Mouse (Mus musculus) spleen, adult 18-20 months (tissue): ENCODE measurements at regions not wholly inside any gene's neighbourhood (a gene's known extent, or its start where the extent isn't known, plus 50 kb on each side); places are given as distances from the start of the nearest gene placed in this dataset.
A peak's percentile ranks its signal among the peaks of the same experiment; 100 is the strongest.
"Not testable (repeated sequence)": the region's sequence is repeated elsewhere in the genome, so short reads cannot be mapped to it uniquely, and the experiment has no call there.

Experiments
- DNase-seq, 2 experiments: peaks; one replicate each; pipeline ENCODE4 v3.0.0; 2022; ENCODE audit warnings: mixed read lengths in 2 of 2

DNA sequence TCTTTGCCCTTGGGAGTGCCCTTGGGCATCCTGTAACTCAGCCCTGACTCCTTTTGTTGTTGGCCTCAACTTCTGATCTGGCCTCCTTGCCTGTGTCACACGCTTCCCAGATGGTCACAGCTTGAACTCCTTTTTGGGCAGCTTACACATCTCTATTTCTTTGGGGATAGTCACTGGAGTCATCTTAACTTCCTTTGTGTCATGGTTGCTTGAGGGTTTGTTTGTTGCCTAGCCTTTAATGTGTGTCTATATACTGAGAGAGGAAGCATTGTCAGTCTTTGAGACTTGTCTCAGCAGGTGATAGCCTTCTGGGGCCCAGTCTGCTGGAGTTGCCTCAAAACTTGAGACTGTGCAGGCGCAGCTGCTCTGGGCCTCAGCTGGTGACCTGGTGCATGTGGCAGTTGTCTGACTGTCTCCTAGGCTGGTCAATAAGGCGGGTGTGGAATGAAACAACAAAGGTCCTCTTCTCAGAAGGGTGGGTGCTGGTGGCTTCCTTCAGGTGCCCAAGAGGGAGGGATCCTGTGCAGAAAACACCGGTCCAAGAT is 157.5 kb downstream of the Tpra1 start:
- no peak for DNase-seq

DNA sequence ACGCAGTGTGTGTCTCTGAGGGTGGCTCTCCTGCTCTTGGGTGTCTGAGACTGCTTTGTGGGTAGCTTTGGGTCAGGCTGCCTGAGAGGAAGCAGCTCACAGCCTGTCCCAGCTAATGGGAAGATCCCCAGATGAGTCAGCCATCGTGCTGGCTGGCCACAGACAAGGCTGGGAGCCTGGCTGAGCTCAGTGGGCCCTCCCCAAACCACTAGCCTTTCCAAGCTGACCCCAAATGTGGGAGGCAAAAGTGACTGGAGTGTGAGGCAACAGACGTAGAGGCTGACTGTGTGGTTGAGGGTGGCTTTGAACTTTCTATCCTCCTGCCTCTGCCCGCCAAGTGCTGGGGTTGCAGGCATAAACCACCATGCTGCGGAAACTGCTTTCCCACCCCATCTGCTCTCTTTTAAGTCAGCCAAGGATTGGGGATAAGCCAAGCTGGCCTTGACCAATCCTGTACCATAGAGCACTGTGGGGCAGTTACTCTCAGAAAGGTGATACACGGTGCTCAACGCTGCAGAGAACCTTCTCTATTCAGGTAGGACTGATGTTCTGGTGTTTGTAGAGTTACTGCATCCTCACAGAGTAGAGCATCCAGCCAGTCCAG is 163.0 kb downstream of the Tpra1 start:
- DNase-seq, result no peak

DNA sequence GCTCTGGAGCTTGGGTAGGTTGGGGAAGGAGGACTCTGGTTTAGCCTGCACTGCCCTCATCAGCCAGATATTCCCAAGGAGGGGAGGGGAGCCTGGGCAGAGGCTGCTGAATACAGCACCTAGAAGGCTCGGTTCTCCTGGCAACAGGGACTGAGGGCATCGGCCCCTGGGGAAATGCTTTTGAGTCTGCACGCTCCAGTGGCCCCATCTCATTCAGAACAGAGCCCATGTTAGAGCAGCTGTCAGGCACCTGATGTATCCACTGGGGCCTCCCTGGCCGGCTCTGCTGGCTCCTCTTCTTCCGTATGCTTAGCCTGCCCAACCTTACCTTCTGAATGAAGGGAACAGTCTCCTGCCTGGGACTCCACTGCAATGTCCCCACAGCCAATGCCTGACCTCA is 164.5 kb downstream of the Tpra1 start:
- no peak for DNase-seq

DNA sequence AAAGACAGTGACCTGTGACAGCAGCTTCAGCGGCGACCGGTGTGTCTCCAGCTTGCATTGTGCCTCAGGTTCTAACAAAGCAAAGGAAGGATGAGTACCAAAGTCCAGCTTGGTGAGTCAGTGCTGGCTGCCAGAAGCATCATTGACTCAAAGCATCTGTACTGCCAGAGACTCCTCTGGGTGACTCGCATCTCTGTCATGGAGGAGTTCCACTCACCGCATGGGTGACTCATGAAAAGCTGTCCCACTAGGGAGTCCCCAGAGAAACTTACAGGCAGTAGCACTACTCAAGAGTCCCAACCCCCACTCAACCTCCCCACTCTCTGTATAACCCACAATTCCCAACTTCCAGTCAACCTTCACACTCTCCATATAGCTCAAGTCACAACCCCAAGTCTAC is 166.2 kb downstream of the Tpra1 start:
- DNase-seq, result no peak

DNA sequence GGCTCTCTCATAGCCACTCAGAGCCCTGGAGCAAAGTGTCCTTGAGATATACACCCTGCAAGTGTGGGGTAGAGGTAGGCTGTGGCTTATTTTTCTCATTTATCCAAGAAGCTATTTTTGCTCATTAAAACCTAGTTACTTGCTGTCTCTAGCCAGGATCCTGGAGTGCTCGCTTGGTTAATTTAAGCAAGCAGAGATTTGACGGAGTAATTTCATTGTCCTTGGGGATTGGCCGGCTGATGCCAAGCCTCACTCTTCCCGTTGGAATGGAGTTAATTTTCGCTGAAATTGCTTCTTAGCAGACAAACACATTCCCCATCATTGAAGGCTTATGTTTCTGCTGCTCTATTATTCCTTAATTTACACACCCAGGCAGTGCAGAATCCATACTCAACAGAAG is 167.1 kb downstream of the Tpra1 start:
- no peak for DNase-seq

DNA sequence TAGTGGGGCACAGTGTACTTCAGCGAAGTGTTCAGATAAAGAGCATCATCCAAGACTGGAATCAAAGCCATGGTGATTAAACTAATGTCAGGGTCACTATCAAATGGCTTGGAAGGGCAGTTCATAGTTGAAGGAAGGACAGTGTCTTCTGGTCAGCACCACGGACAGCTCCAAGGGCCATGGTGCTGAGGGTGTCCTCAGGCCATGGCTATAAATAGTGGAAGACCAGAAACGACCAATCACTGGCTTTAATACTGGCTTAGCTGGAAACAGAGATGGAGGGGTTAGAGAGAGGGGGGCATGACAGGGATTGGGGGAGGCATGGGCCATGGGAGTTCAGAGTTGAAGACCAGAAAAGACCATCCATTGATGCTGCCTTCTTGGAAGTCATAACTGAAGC is 168.0 kb downstream of the Tpra1 start:
- DNase-seq, result peak in 1 of 2 experiments; percentile 27

DNA sequence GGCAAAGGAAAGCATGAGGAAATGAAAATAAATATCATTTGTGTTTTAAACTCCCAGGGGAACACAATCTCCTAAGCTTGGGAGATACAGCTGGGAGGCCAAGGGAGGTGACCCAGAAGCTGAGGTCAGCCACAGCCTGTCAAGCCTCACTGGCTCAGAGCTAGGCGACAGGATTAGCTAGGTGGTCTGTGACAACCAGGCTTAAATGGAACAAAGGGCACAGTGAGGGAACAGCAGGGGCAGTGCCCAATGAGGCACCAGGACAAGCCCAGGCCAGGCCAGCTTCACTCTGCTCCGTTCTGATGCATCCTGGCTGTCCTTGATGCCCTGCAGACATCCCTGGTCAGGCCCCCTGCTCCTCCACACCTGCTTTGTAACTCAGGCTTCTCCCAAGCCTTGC is 169.7 kb downstream of the Tpra1 start:
- no peak for DNase-seq

DNA sequence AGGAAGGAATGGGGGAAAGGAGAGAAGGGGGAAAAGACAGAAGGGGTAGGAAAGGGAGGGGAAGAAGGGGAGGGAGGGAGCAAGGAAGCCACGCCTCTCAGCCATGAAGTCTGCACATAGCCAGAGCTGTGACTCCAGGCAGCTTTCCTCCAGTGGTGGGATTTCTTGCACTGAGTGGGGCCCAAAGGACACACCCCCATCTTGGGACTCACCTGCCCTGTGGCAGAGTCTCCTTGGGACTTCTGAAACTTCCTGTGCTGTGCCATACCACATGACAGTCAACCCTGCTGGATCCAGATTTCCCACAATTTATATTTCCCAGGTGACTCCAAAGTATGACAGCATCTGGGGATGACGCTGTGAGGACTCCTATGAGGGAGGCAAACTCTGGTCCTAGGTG is 170.5 kb downstream of the Tpra1 start:
- no peak for DNase-seq

DNA sequence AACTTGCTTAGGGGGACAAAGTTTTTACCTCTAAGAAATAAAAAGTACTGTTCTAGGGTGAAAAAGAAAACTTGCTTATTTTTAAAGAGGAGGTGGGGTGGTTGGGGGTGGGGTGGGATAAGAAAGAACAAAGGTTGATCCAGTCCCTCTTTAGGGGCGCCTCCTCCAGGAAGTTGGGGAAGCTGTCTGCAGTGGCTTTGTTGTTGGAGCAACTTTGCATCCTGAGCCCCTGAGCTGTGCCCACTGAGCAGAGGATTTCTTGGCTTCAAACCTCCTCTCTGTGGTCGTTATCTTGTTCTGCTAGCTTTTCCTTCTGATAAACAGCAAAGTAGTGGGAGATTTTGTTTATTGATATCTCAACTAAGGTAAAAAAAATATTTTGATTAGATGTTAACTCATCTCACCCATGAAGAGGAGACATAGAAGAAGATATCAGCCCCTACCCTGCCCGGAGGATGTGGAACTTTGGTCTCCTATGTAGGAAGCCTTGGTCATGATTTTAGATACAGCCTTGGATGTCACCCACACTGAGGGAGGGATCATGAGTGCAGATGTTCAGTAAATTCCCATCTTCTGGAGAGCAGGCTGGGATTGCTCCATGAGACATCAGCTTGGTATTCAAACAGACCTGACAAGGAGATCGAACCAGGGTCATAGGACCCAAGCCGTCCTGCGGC is 179.7 kb downstream of the Tpra1 start:
- DNase-seq, result no peak

DNA sequence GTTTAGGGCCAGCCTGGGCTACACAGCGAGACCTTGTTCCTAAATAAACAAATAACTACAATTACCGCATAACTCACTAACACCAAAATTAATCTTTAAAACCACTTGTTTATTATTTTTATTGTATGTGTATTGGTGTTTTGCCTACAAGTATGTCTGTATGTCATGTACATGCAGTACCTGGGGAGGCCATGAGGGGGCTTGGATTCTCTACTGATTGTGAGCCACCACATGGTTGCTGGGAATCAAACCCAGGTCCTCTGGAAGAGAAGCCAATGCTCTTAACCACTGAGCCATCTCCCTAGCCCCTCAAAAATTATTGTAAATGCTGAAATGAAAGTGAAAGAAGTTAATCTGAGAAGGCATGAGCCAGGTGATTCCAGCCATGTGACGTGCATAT is 182.4 kb downstream of the Tpra1 start:
- DNase-seq, result peak in 1 of 2 experiments; percentile 18

DNA sequence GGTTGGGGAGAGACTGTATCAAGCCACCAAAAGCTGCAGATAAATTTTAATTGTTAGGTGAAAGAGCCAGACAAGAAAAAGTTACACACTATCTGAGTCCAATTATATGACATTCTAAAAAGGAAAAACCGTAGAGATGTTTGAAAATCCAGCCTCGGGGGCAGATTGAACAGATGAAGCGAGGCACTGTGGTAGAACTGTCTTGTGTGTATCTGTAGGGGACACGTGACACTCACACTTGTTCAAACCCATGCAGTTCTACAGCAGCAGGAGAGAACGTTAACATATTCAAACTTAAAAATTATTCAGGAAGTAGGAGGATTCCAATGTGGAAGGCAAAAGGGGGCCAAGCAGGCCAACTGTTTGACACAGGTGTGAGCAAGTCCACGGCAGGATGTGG is 183.1 kb downstream of the Tpra1 start:
- no peak for DNase-seq

DNA sequence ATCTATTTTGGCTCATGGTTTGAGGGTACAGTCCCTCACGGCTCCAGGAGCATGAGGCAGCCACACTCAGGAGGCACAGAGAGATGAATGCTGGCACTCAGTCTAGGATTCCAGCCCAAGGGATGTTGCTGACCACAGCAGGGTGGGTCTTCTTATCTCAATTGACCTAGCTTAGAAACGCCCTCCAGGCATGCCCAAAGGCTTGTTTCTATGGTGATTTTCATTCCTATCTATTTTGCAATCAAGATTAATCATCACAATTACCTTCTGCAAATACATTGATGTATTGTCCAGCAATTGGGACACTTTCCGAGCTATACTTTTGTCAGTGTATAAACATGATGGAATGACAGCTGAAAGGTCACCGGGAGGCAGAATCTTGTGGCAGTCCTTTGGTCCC is 185.6 kb downstream of the Tpra1 start:
- DNase-seq, result no peak

DNA sequence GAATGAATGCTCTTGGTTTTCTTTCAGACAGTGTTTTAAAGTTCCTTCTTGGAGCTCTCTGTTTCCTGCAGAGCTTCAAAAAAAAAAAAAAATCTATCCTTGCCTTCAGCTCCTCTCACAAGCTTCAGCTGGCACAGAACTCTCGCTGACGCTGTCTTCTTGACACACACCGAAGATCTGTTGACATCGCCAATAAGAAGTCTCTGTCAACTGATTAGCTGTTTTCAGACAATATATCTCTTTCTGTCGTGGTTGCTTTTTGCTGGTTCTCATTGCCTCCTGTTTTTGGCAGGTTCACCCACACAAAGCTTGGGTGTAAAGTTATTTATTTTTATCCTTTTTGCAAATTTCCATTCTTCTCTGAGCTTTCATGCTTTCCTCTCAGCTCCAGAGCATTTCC is 188.0 kb downstream of the Tpra1 start:
- no peak for DNase-seq

DNA sequence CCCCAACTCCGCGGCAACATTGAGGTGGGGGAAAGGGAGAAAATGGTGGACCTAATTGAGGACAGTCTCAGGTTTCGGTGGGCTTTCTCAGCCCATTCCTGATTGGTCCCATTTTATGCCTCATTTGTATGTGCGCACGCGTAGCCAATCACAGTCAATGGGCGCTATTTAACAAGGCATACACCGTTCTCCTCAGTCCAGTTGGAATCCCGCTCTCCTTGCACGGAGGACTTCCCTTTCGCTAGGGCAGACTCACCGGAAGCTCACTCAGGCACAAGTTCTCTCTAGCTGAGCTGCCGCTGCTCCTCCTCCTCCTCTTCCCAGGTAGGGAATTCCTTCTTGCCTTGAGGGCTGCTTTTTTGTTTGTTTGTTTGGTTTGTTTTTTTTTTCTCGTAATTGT is 193.9 kb downstream of the Tpra1 start:
- DNase-seq, result no peak

DNA sequence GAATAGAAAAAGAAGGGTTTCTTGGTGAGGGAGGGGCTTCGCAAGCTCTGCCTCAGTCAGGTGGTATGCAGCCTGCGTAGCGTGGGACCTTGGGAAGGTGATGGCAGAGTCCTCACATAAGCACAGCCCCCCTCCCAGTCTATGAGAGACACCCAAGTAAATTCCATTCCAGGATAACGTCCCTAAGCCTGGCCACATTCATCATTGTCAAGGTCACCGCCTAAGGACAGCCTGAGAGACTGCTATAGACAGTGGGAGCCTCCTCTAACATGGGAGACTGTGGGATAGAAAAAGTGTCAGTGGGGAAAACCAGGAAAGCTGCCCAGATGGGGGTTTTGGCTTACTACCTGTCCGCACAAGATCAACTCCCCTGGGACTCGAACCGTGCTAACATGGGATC is 195.5 kb downstream of the Tpra1 start:
- no peak for DNase-seq

DNA sequence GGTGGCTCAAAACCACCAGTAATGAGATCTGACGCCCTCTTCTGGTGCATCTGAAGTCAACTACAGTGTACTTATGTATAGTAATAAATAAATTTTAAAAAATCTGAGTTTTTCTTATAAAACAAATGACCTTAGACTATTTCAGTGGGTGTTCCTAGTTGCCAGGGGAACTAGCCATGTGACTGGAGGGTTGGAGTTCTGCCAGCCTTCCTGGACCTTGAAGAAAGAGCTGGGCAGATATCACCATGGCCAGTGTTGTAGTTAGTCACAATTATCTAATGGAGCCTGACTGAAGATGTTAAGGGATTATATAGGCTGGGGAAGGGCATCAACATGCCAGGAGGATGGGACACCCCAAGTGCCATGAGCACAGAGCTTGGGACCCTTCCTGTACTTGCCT is 217.2 kb downstream of the Tpra1 start:
- no peak for DNase-seq

DNA sequence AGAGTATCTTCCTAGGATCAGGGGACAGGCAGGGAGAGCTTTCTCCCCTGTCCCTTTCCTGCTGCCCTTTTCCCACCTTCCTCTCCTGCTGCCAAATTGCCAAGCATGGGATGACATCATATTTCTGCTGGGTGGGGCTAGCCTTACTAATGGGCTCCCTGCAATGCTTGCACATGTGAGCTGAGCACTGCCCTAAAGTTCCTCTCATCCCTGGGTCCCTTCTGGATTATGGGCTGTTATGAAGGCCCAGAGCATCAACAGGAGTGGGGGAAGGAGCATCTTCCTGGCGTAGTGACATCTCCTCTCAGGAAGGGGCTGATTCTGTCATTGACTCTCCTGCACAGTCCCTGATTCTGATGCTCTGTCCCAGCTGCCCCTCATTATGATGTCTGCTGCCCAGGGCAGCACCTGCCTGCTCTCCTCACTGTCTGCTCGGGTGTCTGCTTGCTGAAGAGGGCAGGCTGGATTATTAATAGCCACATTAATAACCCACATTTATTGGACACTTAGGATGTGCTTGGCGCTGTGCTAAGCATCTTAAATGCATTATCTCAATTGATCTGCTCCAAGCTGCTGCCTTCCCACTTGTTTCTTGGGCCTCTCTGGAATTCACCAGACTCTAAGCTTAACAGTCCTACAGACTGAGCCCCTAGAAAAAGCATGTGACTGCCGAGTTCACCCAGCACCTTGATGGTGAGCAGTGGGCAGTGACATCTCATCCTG is 219.1 kb downstream of the Tpra1 start:
- DNase-seq, result no peak

DNA sequence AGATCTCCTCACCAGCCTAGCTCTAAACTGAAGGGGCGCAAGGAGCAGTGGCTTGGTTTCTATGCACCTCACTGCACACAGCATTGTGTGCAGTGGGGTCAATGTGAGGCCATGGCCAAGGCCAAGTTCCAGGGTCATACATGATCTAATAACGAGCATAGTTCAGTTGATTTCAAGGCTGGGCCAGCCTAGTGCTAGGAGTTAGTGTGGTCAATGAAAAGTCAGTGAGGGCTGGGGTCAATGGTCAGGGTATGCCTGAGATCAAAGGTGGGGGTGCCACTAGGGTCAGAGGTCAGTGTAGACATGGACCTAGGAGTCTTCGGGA is 219.7 kb downstream of the Tpra1 start:
- DNase-seq, result no peak

DNA sequence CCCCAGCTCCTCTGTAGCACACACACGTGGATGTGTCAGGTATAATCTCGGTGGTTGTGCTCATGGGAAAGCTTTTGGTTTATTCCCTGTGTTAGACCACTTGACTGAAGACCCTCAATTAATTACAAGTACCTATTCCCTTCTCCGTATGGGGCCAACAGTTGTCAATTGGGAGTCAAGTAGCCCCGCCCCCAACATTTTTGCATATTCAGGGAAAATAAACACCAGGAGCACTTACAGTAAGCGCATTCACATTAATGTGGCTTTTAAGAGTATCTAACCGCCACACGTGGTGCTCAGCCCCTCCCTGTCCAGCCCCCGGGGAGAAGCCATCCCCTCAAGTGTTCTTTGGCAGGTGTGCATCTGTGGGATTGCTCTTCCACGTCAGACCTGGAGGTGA is 223.9 kb downstream of the Tpra1 start:
- no peak for DNase-seq

DNA sequence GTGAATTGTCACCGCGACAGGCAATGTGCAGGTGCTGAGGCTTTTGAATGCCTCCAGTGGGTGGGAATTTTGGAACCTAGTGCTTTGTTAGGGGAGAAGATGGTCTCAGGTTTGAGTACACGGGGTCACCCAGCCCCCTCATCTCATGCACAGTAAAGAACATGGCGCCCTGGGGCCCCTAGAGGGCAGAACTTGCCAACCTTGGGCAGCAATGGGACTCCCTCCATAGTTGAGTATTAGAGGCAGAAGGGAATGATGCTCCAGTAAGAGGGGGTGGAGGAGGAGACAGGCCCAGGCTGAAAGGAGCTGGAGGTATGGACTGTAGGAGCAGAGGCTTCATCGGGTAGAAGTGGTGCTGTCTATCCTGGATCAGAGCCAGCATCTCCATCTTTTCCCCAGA is 226.1 kb downstream of the Tpra1 start:
- DNase-seq, result not testable (repeated sequence)

DNA sequence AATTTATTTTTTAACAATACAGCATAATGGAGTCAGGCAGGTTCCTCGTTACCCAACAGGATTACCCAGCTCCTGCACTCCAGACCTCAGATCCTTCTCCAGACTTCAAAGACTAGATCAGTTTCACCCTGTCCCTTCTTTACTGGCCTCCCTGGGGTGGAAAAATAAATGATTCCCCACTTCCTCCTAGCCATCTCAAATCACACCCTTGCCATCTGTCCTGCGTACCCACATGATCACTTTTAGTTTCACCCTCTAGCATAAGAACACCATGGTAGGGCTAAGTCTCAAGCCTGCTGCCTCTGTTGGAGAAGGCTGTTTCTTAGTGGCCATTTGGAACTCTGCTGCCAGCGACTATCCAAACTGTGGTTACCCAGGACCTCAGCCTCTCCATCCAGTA is 222.0 kb downstream of the Plxna1 start:
- no peak for DNase-seq

DNA sequence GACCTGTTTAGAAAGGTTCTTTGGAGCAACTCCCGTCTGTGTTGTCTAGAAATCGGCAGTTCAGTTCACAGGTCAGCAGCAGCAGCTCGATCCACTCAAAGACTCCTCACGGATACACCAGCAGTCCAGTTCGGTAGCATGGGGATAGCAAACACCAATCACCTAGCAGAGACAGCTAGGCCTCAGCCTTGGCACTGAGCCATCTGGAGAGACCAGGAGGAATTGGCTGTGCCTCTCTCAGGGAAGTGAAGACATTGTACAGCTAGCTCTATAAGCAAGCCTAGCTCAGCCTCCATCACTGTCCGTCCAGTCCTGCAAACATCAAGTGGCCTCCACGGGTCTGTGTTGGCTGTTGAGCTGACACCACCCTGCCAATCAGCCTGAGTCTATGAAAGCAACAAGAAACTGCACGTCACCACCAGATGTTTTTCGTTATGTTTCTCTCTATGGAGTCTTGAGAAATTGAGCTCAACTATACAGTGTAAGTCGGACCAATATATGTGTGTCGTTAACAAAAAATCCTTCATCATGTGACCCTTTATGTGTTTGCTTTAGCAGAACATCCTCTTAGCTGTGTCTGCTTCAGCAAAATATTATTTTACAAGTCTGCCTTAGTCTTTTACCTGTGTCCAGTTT is 209.3 kb downstream of the Plxna1 start:
- no peak for DNase-seq

DNA sequence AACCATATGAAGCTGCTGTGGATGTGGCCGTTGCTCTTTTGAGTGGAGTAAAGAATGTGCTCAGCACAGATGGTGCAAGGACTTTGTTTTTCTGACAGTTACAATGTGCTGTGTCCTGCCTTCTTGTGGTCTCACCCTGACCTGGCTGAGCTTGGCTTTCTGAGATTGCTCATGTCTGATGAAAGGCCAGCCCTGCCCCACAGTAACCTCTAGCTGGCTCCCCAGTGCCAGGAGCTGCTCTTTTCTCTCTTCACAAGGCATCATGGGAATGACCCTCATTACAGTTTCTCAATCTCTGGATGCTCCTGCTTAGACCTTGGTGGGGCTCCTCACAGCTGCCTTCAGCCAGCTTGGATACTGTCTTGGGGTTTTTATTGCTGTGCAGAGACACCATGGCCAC is 204.9 kb downstream of the Plxna1 start:
- no peak for DNase-seq

DNA sequence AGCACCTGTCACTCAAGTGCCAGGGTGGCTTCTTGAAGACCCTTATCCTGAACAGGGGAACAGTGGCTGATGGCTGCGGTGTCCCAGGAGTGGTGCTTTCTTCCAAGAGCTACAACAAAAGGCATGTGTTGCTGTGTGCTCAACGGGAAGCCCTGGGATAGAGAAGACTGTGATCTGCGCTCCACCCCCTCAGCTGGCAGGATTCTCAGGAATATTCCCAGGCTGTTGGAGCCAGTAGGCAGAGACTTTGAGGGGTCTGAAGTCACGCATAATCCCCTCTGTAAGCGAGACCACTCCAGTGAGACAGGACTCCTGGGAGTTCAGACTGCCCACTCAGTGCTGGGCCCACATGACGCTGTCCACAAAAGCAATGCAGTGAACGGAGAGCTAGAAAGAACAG is 202.4 kb downstream of the Plxna1 start:
- DNase-seq, result no peak
